Mouse (Mus musculus): ENCODE results near the gene Ndst4.

- TF ChIP-seq POLR2A (IDR thresholded peaks at IDR 0.05; ENCODE audit: insufficient read depth, low read depth, low read length) = no peak
- TF ChIP-seq EP300 (IDR thresholded peaks at IDR 0.05; ENCODE audit: insufficient read depth, low read depth, low read length) = no peak
- no peak for TF ChIP-seq CTCF (IDR thresholded peaks at IDR 0.05)
Observed at GRCm38 (mm10) chr3:125655009-125655635, 251.2 kb downstream of the Ndst4 start.
